Mouse (Mus musculus) forebrain, embryonic 14.5 days (tissue): ENCODE data around the gene Gm4707. TPM values are rescaled to one million over a fixed set of nuclear protein-coding genes. Genes with fewer than 3 reads are reported as not detected.

ENCODE experiments used
- polyA plus RNA-seq: library from polyadenylated mRNA; unstranded; fragments of >200 nt; fragmentation: Nextera tagmentation; extraction: Ambion mirVana; gene quantifications from 2 replicates; pipeline ENCODE4 v1.2.1, GENCODE M21; 2014

The Gm4707 gene
- polyA plus RNA-seq, 1 experiment from 2014 or later: 0.43 TPM

Other genes with a start within 250 kb of the Gm4707 start
- 0.72 and 0.80 TPM in 2 replicates for gene Emilin2, start 147.9 kb downstream of the Gm4707 start, polyA plus RNA-seq
- gene Smchd1, start 15.4 kb upstream of the Gm4707 start, polyA plus RNA-seq: 64.4 and 65.3 TPM in 2 replicates
- gene Ndc80, start 66.9 kb upstream of the Gm4707 start, polyA plus RNA-seq: 22.7 and 25.2 TPM in 2 replicates
- 1.4 and 1.7 TPM in 2 replicates for gene Spdya, start 92.1 kb upstream of the Gm4707 start, polyA plus RNA-seq
- gene Wdr43, start 156.0 kb upstream of the Gm4707 start, polyA plus RNA-seq: 56.6 and 63.7 TPM in 2 replicates
- 0.23 and 0.24 TPM in 2 replicates for gene Togaram2, start 213.3 kb upstream of the Gm4707 start, polyA plus RNA-seq